8 mouse cellular contexts compared by ENCODE assay signal in the genomic region with DNA sequence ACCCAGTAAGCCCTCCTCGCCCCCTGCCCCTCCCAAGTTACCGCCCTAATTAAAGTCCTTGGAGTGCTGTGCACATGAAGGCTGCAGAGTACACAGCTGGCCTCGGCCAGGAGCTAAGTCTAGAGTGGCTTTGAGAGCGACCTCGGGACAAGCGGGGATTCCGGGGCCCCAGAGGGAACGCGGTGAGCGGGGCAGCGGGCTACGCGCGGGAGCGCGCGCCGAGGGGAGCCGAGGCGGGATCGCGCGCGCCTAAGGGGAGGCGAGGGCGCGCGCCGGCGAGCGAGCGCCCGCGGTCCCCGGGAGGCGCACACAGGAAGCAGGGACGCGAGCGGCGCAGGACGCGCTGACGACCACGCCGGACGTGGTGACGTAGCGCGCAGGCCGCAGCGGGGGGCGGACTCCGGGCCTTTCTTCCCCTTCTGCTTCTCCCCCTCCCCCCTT. TPM values are rescaled to one million over a fixed set of nuclear protein-coding genes. Genes with fewer than 3 reads are reported as not detected.
A peak's percentile ranks its signal among the peaks of the same experiment; 100 is the strongest.
DNase-seq lines count a peak whose midpoint lies in the region; ATAC-seq and TF ChIP-seq lines count a peak whose summit lies in the region.

A gene (plus strand): TSS at position 77 of the 441 bp plus-strand sequence.

- peaks cover 2 to 18% of the 10 kb centered on the region in 2 experiments; a peak in 3 of 4 replicates for H3K4me1 ChIP-seq in CH12.LX (ENCODE audit: control insufficient read depth in 1 of 2, insufficient read depth in 2 of 2)
- peaks cover 24% of the 10 kb centered on the region for H3K4me1 ChIP-seq in forebrain, embryonic 12.5 days
- peaks cover 12% of the 10 kb centered on the region; the same call in 1 of the 2 replicates for H3K4me1 ChIP-seq in heart, postnatal 0 days (ENCODE audit: control insufficient read depth, insufficient read depth)
- peaks cover 16% of the 10 kb centered on the region for H3K4me1 ChIP-seq in liver, embryonic 16.5 days (ENCODE audit: control insufficient read depth, low read depth, low read length)
- peaks cover 33% of the 10 kb centered on the region for H3K4me1 ChIP-seq in neural tube, embryonic 13.5 days (replicated peaks)
- H3K4me1 ChIP-seq in testis, adult 2 months (ENCODE audit: control insufficient read depth, insufficient read depth, low read length): peaks cover 5% of the 10 kb centered on the region

- TF ChIP-seq POLR2A in CH12.LX (IDR thresholded peaks at IDR 0.05; ENCODE audit: low read depth, low read length): peak; percentile 65
- peak; percentile 66 for TF ChIP-seq POLR2A in testis, adult 2 months (IDR thresholded peaks at IDR 0.05; ENCODE audit: control insufficient read depth, low read depth, low read length)

- H3K9ac ChIP-seq in CH12.LX (ENCODE audit: insufficient read depth, low read depth): peak within 1 kb of the TSS; percentile 95
- peak within 1 kb of the TSS; percentile 72 for H3K9ac ChIP-seq in forebrain, embryonic 12.5 days
- peak within 1 kb of the TSS; percentile 90 for H3K9ac ChIP-seq in heart, postnatal 0 days (replicated peaks; ENCODE audit: low read depth, low read length)
- peak within 1 kb of the TSS; percentile 82 for H3K9ac ChIP-seq in liver, embryonic 16.5 days (ENCODE audit: low read depth, low read length)
- peak within 1 kb of the TSS; percentile 91 for H3K9ac ChIP-seq in neural tube, embryonic 13.5 days

- H3K36me3 ChIP-seq in CH12.LX (replicated peaks in 1 of 2; ENCODE audit: control insufficient read depth in 1 of 2, insufficient read depth in 1 of 2, low read length in 1 of 2): peaks cover 0 to 8% of the 10 kb centered on the region in 2 experiments
- H3K36me3 ChIP-seq in forebrain, embryonic 12.5 days (replicated peaks): no peaks in the 10 kb centered on the region
- no peaks in the 10 kb centered on the region for H3K36me3 ChIP-seq in heart, postnatal 0 days (replicated peaks; ENCODE audit: control insufficient read depth, insufficient read depth, low read length)
- H3K36me3 ChIP-seq in liver, embryonic 16.5 days (ENCODE audit: control insufficient read depth, insufficient read depth): no peaks in the 10 kb centered on the region; the same call in 1 of the 2 replicates
- no peaks in the 10 kb centered on the region for H3K36me3 ChIP-seq in neural tube, embryonic 13.5 days
- no peaks in the 10 kb centered on the region for H3K36me3 ChIP-seq in testis, adult 2 months (ENCODE audit: control insufficient read depth, insufficient read depth, low read length)

- no peaks in the 10 kb centered on the region for H3K27me3 ChIP-seq in CH12.LX (replicated peaks)
- no peaks in the 10 kb centered on the region for H3K27me3 ChIP-seq in forebrain, embryonic 12.5 days
- no peaks in the 10 kb centered on the region for H3K27me3 ChIP-seq in heart, postnatal 0 days (ENCODE audit: control insufficient read depth, insufficient read depth, low read length)
- H3K27me3 ChIP-seq in liver, embryonic 16.5 days (ENCODE audit: control insufficient read depth, insufficient read depth, low read depth, low read length): no peaks in the 10 kb centered on the region
- no peaks in the 10 kb centered on the region for H3K27me3 ChIP-seq in neural tube, embryonic 13.5 days
- H3K27me3 ChIP-seq in testis, adult 2 months (ENCODE audit: control insufficient read depth, insufficient read depth, low read length): no peaks in the 10 kb centered on the region

- no peak for TF ChIP-seq CTCF in CH12.LX (conservative IDR thresholded peaks at IDR 0.05 in 1 of 2, IDR thresholded peaks at IDR 0.05 in 1 of 2; ENCODE audit: low read depth in 2 of 2, low read length in 2 of 2)
- TF ChIP-seq CTCF in heart, postnatal 0 days (IDR thresholded peaks at IDR 0.05; ENCODE audit: low read depth): no peak
- no peak for TF ChIP-seq CTCF in testis, adult 2 months (IDR thresholded peaks at IDR 0.05; ENCODE audit: control insufficient read depth, insufficient read depth, insufficient replicate concordance, low read depth, low read length)

- 0% methylated on average over 30 of the region's 53 CpGs for WGBS in forebrain, embryonic 12.5 days
- WGBS in heart, postnatal 0 days: 0% methylated on average over 50 of the region's 53 CpGs
- WGBS in liver, embryonic 16.5 days (ENCODE audit: insufficient replicate concordance): under 1% methylated on average over 53 of the region's 53 CpGs
- under 1% methylated on average over 50 of the region's 53 CpGs for WGBS in neural tube, embryonic 13.5 days

- no peak for TF ChIP-seq EP300 in CH12.LX (IDR thresholded peaks at IDR 0.05; ENCODE audit: low read length)
- TF ChIP-seq EP300 in heart, postnatal 0 days (IDR thresholded peaks at IDR 0.05; ENCODE audit: low read depth): no peak

- H3K4me3 ChIP-seq in CH12.LX (replicated peaks in 1 of 3; ENCODE audit: low read depth in 2 of 3, low read length in 2 of 3, poor library complexity in 1 of 3): peak within 1 kb of the TSS; percentile 69 to 86 (median 80)
- peak within 1 kb of the TSS; percentile 65 for H3K4me3 ChIP-seq in forebrain, embryonic 12.5 days (replicated peaks)
- H3K4me3 ChIP-seq in heart, postnatal 0 days (ENCODE audit: low read depth, low read length): peak within 1 kb of the TSS; percentile 79
- peak within 1 kb of the TSS; percentile 79 for H3K4me3 ChIP-seq in liver, embryonic 16.5 days (ENCODE audit: low read depth, low read length)
- peak within 1 kb of the TSS; percentile 71 for H3K4me3 ChIP-seq in neural tube, embryonic 13.5 days
- peak within 1 kb of the TSS; percentile 93 for H3K4me3 ChIP-seq in testis, adult 2 months (ENCODE audit: control insufficient read depth, low read depth, low read length)

- H3K79me2 ChIP-seq in CH12.LX (replicated peaks; ENCODE audit: control insufficient read depth, extremely low read depth, insufficient read depth, poor library complexity, severe bottlenecking): peaks cover 13% of the 10 kb centered on the region

- dilution Hi-C loops in CH12.LX (cut with MboI; ENCODE audit: extremely low pct_ligation_motif_present, extremely low pct_unique_long_range_greater_than_20kb, low sequenced_read_pairs): no loop called here

- in situ Hi-C loops in CH12.LX (cut with MboI; ENCODE audit: low pct_ligation_motif_present, low pct_unique_long_range_greater_than_20kb, low sequenced_read_pairs): no loop called here

- peak; percentile 88 for DNase-seq in CH12.LX (ENCODE audit: extremely low read depth)
- DNase-seq in c-Kit-positive CD71-positive TER-119-negative erythroid progenitor cells, embryonic 14.5 days (ENCODE audit: low read depth): peak; percentile 75
- DNase-seq in heart, postnatal 0 days (ENCODE audit: low spot score): peak; percentile 92
- peak; percentile 95 to 97 for DNase-seq in kidney, postnatal 4 days

- H3K9me3 ChIP-seq in CH12.LX (replicated peaks; ENCODE audit: low read length): peaks cover 4% of the 10 kb centered on the region
- H3K9me3 ChIP-seq in forebrain, embryonic 12.5 days: no peaks in the 10 kb centered on the region
- no peaks in the 10 kb centered on the region for H3K9me3 ChIP-seq in heart, postnatal 0 days (replicated peaks; ENCODE audit: control insufficient read depth, low read length)
- H3K9me3 ChIP-seq in liver, embryonic 16.5 days (replicated peaks; ENCODE audit: control insufficient read depth, low read length): no peaks in the 10 kb centered on the region
- no peaks in the 10 kb centered on the region for H3K9me3 ChIP-seq in neural tube, embryonic 13.5 days

- H3K27ac ChIP-seq in CH12.LX (ENCODE audit: insufficient read depth, low read depth): peak within 1 kb of the TSS; percentile 95
- peak within 1 kb of the TSS; percentile 91 for H3K27ac ChIP-seq in forebrain, embryonic 12.5 days
- peak within 1 kb of the TSS; percentile 98 for H3K27ac ChIP-seq in heart, postnatal 0 days (ENCODE audit: low read depth)
- peak within 1 kb of the TSS; percentile 91 for H3K27ac ChIP-seq in liver, embryonic 16.5 days (ENCODE audit: low read length)
- peak within 1 kb of the TSS; percentile 96 for H3K27ac ChIP-seq in neural tube, embryonic 13.5 days (replicated peaks)
- H3K27ac ChIP-seq in testis, adult 2 months (ENCODE audit: control insufficient read depth, insufficient read depth, low read depth, low read length): peak within 1 kb of the TSS; percentile 85

- TF ChIP-seq RAD21 in CH12.LX (IDR thresholded peaks at IDR 0.05; ENCODE audit: low read depth, low read length): no peak

- ATAC-seq in forebrain, embryonic 12.5 days (ENCODE audit: low FRiP score): peak; percentile 97
- peak; percentile 97 for ATAC-seq in heart, postnatal 0 days (ENCODE audit: insufficient read depth, low read depth)
- peak; percentile 98 for ATAC-seq in liver, embryonic 16.5 days (ENCODE audit: low read depth)
- peak; percentile 96 for ATAC-seq in neural tube, embryonic 13.5 days (ENCODE audit: low read depth)

- H3K4me2 ChIP-seq in CH12.LX (ENCODE audit: insufficient read depth, low read depth, poor library complexity, severe bottlenecking): peak within 1 kb of the TSS; percentile 98
- peak within 1 kb of the TSS; percentile 70 for H3K4me2 ChIP-seq in forebrain, embryonic 12.5 days
- peak within 1 kb of the TSS; percentile 62 for H3K4me2 ChIP-seq in heart, postnatal 0 days (ENCODE audit: low read depth, low read length)
- H3K4me2 ChIP-seq in liver, embryonic 16.5 days (ENCODE audit: low read depth, low read length): peak within 1 kb of the TSS; percentile 88
- peak within 1 kb of the TSS; percentile 74 for H3K4me2 ChIP-seq in neural tube, embryonic 13.5 days

TF ChIP-seq in CH12.LX, 34 proteins besides CTCF, POLR2A, EP300 and RAD21 (continues in another document):
- TF ChIP-seq RCOR1 (conservative IDR thresholded peaks at IDR 0.05; ENCODE audit: low read depth, low read length) (no peak), TBP (conservative IDR thresholded peaks at IDR 0.05; ENCODE audit: low read depth, low read length) (0 out of 2 replicates have a peak, but pooled peaks have one; percentile 19), ZNF384 (IDR thresholded peaks at IDR 0.05; ENCODE audit: low read depth, low read length) (no peak), MAX (IDR thresholded peaks at IDR 0.05; ENCODE audit: low read length) (no peak), ZC3H11A (IDR thresholded peaks at IDR 0.05; ENCODE audit: low read depth, low read length) (no peak), PAX5 (IDR thresholded peaks at IDR 0.05; ENCODE audit: low read length) (no peak), JUND (conservative IDR thresholded peaks at IDR 0.05; ENCODE audit: low read depth, low read length) (no peak), CHD1 (IDR thresholded peaks at IDR 0.05; ENCODE audit: low read depth, low read length) (no peak)

RNA-seq across cellular contexts. Expression of the gene that starts here (rescaled TPM):
- total RNA-seq in CH12.LX (2012; rRNA removed): 7.3 and 8.7 TPM in 2 replicates
- 4.2 and 7.0 TPM in 2 replicates for total RNA-seq in CH12.LX (2014; rRNA removed)
- polyA plus RNA-seq in CH12.LX (2012; ENCODE audit: insufficient read length, low read depth): 23.6 and 29.2 TPM in 2 replicates
- 37.5 and 40.3 TPM in 2 replicates for polyA plus RNA-seq in forebrain, embryonic 12.5 days (2016; fragmentation: Nextera tagmentation; extraction: Ambion mirVana)
- total RNA-seq in heart, postnatal 0 days (2014; rRNA removed; ENCODE audit: low replicate concordance): 35.4 and 42.8 TPM in 2 replicates
- polyA plus RNA-seq in heart, postnatal 0 days (2015; fragmentation: Nextera tagmentation; extraction: Ambion mirVana): 31.5 and 32.1 TPM in 2 replicates
- 10.2 and 13.3 TPM in 2 replicates for polyA plus RNA-seq in liver, embryonic 16.5 days (2015; fragmentation: Nextera tagmentation; extraction: Ambion mirVana)
- polyA plus RNA-seq in neural tube, embryonic 13.5 days (2015; fragmentation: Nextera tagmentation; extraction: Ambion mirVana): 30.6 and 33.3 TPM in 2 replicates
- polyA plus RNA-seq in testis, adult 2 months (2012; rRNA removed): 43.6 and 56.0 TPM in 2 replicates

Comparison
In these comparisons a context has a peak if more than half of its experiments do, and no peak if none do; other contexts are left out.
1. Peak in every context shown above with its lines: DNase-seq, ATAC-seq, H3K4me3 ChIP-seq and H3K27ac ChIP-seq.